Mouse (Mus musculus) testis, adult 2 months (tissue): Measurements from ENCODE around the gene Olfr1337. TPM values are rescaled to one million over a fixed set of nuclear protein-coding genes. Genes with fewer than 3 reads are reported as not detected.
"Not testable (repeated sequence)": the region's sequence is repeated elsewhere in the genome, so short reads cannot be mapped to it uniquely, and the experiment has no call there.

Source experiments
- H3K27ac ChIP-seq: fragments of 200-500 bp; 2 replicates; pipeline ENCODE4 v1.5.1; 2012; ENCODE audit warnings: low read depth, low read length; ENCODE audit not compliant: control insufficient read depth, insufficient read depth
- H3K27me3 ChIP-seq: fragments of 200-500 bp; 2 replicates; pipeline ENCODE4 v1.6.1; 2012; ENCODE audit warnings: mild to moderate bottlenecking, low read length, moderate library complexity; ENCODE audit not compliant: control insufficient read depth, insufficient read depth
- H3K36me3 ChIP-seq: fragments of 200-500 bp; 2 replicates; pipeline ENCODE4 v1.6.1; 2012; ENCODE audit warnings: mild to moderate bottlenecking, low read length; ENCODE audit not compliant: control insufficient read depth, insufficient read depth
- H3K4me1 ChIP-seq: fragments of 200-500 bp; 2 replicates; pipeline ENCODE4 v1.6.1; 2012; ENCODE audit warnings: low read length; ENCODE audit not compliant: control insufficient read depth, insufficient read depth
- H3K4me3 ChIP-seq: fragments of 200-500 bp; 2 replicates; pipeline ENCODE4 v1.5.1; 2012; ENCODE audit warnings: low read depth, mild to moderate bottlenecking, low read length, moderate library complexity, mixed read lengths; ENCODE audit not compliant: control insufficient read depth
- CTCF ChIP-seq: fragments of 200-500 bp; IDR thresholded peaks from 2 replicates; pipeline ENCODE4 v1.5.1; 2012; ENCODE audit warnings: low read depth, mild to moderate bottlenecking, inconsistent platforms, low read length, moderate library complexity; ENCODE audit not compliant: control insufficient read depth, insufficient read depth, insufficient replicate concordance
- POLR2A ChIP-seq: fragments of 200-500 bp; IDR thresholded peaks from 2 replicates; pipeline ENCODE4 v1.6.1; 2012; ENCODE audit warnings: low read depth, mild to moderate bottlenecking, inconsistent platforms, low read length, moderate library complexity; ENCODE audit not compliant: control insufficient read depth
- polyA plus RNA-seq: library from polyadenylated mRNA; depleted of rRNA; stranded (reverse); fragments of >200 nt; gene quantifications from 2 replicates; pipeline ENCODE4 v1.2.3, GENCODE M21; 2012; rRNA removed

Olfr1337 gene
- polyA plus RNA-seq: not detected in 2 replicates

DNA sequence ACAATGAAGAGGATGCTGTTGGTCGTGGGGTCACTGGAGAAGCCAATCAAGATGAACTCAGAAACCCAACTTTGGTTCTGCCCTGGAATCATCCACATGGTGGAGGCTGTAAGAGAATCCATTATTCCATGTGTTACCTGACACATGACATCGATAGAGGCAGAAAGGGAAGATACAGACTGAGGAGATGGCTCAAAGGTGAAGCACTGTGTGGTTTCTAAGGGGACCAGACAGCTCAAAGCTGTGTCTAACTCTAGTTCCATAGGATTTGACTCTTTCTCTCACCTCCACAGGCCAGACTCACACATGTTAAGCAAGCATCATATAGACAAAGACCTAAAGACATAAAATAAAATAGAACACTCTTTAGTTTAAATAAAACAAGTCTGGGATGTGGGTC, at the start of gene Olfr1337:
Olfr1337 (minus strand) TSS at position 101 of the 400 bp plus-strand sequence.
- H3K4me3 ChIP-seq: no peak within 1 kb of the TSS
- H3K4me1 ChIP-seq: no peaks in the 10 kb centered on the region
- no peaks in the 10 kb centered on the region for H3K36me3 ChIP-seq
- no peak within 1 kb of the TSS for H3K27ac ChIP-seq
- no peak for TF ChIP-seq POLR2A
- no peak for TF ChIP-seq CTCF
- H3K27me3 ChIP-seq: no peaks in the 10 kb centered on the region

DNA sequence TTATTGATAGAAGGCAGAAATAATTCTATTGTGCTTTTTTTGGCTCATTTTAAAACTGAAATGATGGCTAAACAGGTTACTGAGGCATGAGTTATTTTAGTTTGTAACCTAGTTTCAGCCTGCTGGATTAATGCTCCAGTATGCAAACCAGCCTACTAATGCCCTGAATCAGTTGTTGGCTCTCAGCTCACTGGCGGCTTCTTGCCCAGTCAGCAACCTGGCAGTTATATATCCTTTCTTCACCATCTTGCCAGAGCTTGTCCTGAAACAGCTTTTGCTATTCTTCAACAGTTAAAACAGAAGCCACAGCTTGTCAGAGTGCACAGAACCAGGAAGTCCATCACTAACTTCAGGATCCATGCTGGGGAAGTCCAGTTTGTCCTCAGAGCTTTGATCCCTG, 36.5 kb upstream of the Olfr1337 start:
- no peaks in the 10 kb centered on the region for H3K27me3 ChIP-seq
- no peaks in the 10 kb centered on the region for H3K4me1 ChIP-seq
- H3K27ac ChIP-seq: no peak overlapping the region
- H3K36me3 ChIP-seq: no peaks in the 10 kb centered on the region
- no peak overlapping the region for H3K4me3 ChIP-seq
- TF ChIP-seq POLR2A (no peak), CTCF (no peak)

DNA sequence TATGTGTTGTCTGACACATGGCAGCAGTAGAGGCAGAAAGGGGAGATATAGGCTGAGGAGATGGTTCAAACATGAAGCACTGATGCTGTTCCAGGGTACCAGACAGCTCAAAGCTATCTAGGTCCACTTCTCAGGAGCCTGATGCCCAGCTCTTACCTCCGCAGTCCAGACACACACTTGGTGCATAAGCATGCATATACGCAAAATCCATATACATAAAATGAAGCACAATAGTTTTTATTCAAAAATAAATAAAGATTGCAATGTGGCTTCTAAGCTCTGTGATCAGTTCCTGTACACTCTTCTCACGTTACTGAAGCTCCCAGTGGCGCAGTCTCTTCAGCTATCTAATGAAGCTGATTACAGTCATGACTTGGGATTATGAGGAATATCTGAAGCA, 27.5 kb upstream of the Olfr1337 start, which contains the start of gene Olfr1335:
Olfr1335 (minus strand) TSS at position 101 of the 400 bp plus-strand sequence.
- H3K4me1 ChIP-seq: no peaks in the 10 kb centered on the region
- H3K27me3 ChIP-seq: no peaks in the 10 kb centered on the region
- no peak for TF ChIP-seq CTCF
- no peak for TF ChIP-seq POLR2A
- no peak within 1 kb of the TSS for H3K4me3 ChIP-seq
- H3K36me3 ChIP-seq: no peaks in the 10 kb centered on the region
- H3K27ac ChIP-seq: no peak within 1 kb of the TSS

DNA sequence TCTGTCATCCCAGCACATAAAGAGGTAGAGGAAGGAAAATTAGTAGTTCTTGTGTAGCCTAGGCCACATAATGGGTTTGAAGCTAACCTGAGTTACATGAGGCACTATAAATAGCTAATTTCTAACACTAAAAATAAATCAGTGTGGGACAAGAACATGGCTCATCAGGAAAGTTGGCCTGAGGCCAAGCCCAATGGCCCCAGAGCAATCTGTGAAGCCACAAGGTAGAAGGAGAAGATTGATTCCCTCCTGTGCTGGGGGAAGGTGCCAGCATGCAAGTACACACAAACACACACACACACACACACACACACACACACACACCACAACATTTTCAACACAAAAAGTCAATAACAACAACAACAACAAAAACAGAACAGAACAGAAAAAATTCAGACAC, 10.4 kb upstream of the Olfr1337 start:
- H3K27me3 ChIP-seq, H3K36me3 ChIP-seq, H3K27ac ChIP-seq, H3K4me3 ChIP-seq, H3K4me1 ChIP-seq: not testable (repeated sequence)

DNA sequence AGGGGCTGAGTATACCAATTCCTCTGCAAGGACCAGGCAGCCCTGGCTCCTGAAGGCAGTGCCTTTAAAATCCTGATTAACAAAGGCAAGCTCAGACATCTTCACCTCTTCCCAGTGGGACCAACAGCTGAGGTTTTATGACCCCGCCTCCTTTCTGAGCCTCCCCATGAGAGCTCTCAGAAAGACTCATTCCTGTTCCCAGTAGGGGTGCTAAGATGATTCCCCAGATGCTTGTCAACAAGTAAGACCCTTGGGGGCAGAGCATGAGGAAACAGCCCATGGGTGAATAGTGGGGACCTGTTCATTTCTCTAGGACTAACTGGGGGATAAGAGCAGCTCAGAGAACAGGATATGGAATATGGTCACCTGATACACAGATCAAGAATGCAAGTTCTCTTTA, 23.7 kb downstream of the Olfr1337 start, which contains the start of gene Olfr1338:
Olfr1338 (minus strand) TSS at position 101 of the 400 bp plus-strand sequence.
- Histone ChIP-seq H3K27me3 (no peaks in the 10 kb centered on the region), H3K36me3 (no peaks in the 10 kb centered on the region), H3K4me3 (no peak within 1 kb of the TSS), H3K4me1 (no peaks in the 10 kb centered on the region), H3K27ac (no peak within 1 kb of the TSS)
- no peak for TF ChIP-seq POLR2A
- no peak for TF ChIP-seq CTCF

DNA sequence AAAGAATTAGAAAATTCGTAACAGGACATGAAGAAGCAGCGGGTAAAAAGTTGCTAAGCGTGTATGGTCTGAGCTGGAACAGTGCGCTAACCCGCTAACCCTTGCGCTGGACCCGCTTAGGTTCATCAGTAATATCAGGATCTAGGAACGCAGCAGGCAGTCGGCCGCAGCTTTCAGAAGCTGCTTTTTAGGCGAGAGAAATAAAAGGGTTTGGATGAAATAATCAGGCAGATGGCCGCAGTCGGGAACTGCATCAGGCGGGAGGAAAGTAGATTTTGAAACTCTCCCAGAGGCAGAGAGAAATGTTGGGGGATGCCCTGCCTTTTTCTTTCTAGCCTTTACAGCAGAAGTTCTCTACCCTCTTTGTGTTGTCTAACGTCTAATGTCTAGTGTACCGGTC, 40.5 kb downstream of the Olfr1337 start:
- Histone ChIP-seq H3K27me3 (no peaks in the 10 kb centered on the region), H3K4me3 (peak overlapping the region; percentile 16), H3K36me3 (no peaks in the 10 kb centered on the region), H3K27ac (0 out of 2 replicates have a peak overlapping the region, but pooled peaks have one; percentile 13), H3K4me1 (peaks cover 4% of the 10 kb centered on the region; the same call in 1 of the 2 replicates)
- no peak for TF ChIP-seq POLR2A
- no peak for TF ChIP-seq CTCF

DNA sequence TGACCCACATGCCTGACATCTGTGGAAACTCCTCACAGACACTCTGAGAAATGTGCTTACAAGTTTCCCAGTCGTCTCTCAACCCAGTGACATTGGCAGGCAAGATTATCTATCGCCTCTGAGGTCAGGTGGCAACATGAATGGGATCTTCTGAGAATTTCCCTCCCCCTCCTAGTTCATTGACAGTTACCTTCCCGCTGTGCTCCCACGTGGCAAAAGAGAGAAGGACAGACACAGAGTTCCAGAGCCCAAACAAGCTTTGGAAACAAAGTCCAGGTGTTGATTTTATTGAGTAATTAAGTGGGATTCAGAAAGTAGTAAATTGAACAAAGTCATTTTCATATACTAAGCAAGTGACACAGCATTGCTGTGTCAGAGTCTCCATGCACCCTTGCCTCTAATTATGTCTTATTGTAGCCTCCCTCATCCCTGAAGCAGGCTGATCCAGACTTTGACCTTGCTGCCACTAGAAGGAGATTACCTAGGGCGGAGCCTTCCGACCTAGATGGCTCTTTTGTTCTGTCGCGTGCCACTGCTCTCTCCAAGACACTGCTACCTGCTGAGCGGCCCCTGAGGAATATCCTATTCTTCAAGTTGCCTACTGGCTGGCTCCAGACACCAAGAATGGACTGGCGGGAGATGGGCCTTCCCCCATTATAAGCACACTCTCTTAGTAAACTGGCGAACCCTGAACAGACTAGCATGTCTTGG, 41.2 kb downstream of the Olfr1337 start:
- H3K27ac ChIP-seq: no peak overlapping the region
- H3K36me3 ChIP-seq: no peaks in the 10 kb centered on the region
- H3K4me1 ChIP-seq: peaks cover 4% of the 10 kb centered on the region; the same call in 1 of the 2 replicates
- no peak for TF ChIP-seq POLR2A
- TF ChIP-seq CTCF: no peak
- H3K27me3 ChIP-seq: no peaks in the 10 kb centered on the region
- no peak overlapping the region for H3K4me3 ChIP-seq
